Mouse (Mus musculus): ENCODE measurements around the gene A730061H03Rik.

GRCm38 (mm10) chr14:55598521-55599390, 38.5 kb upstream of the A730061H03Rik start:
- TF ChIP-seq CTCF (IDR thresholded peaks at IDR 0.05; ENCODE audit: borderline replicate concordance, control insufficient read depth, extremely low read depth, insufficient read depth, low read length, poor library complexity) (no peak), POLR2A (IDR thresholded peaks at IDR 0.05; ENCODE audit: control insufficient read depth, extremely low read depth, insufficient read depth, low read length, poor library complexity) (no peak)

Measured in thymus, adult 2 months (tissue).